Mouse (Mus musculus) forebrain, embryonic 15.5 days (tissue): Measurements from ENCODE around the gene Nrk. TPM values are rescaled to one million over a fixed set of nuclear protein-coding genes. Genes with fewer than 3 reads are reported as not detected.

ENCODE experiments used
- ATAC-seq: fragments of 200-750 bp; cut with Nextera tagmentation; replicated peaks from 2 replicates; pipeline ENCODE4 v1.8.0; 2017; ENCODE audit warnings: mild to moderate bottlenecking, moderate TSS enrichment, moderate library complexity
- H3K27ac ChIP-seq: fragments of 300-500 bp; sonication (generic); replicated peaks from 2 replicates; pipeline ENCODE4 v1.5.1; 2015; ENCODE audit warnings: mild to moderate bottlenecking, inconsistent platforms
- H3K27me3 ChIP-seq: fragments of 300-500 bp; sonication (generic); 2 replicates; pipeline ENCODE4 v1.6.1; 2015; ENCODE audit warnings: inconsistent platforms
- H3K36me3 ChIP-seq: fragments of 300-500 bp; sonication (generic); 2 replicates; pipeline ENCODE4 v1.6.1; 2015; ENCODE audit warnings: mild to moderate bottlenecking, inconsistent platforms
- H3K4me1 ChIP-seq: fragments of 300-500 bp; sonication (generic); 2 replicates; pipeline ENCODE4 v1.6.1; 2015; ENCODE audit warnings: inconsistent platforms
- H3K4me2 ChIP-seq: fragments of 300-500 bp; sonication (generic); replicated peaks from 2 replicates; pipeline ENCODE4 v1.6.1; 2015; ENCODE audit warnings: mild to moderate bottlenecking, inconsistent platforms
- H3K4me3 ChIP-seq: fragments of 300-500 bp; sonication (generic); 2 replicates; pipeline ENCODE4 v1.5.1; 2015; ENCODE audit warnings: mild to moderate bottlenecking, inconsistent platforms
- H3K9ac ChIP-seq: fragments of 300-500 bp; sonication (generic); replicated peaks from 2 replicates; pipeline ENCODE4 v1.6.1; 2015; ENCODE audit warnings: mild to moderate bottlenecking, inconsistent platforms
- H3K9me3 ChIP-seq: fragments of 300-500 bp; sonication (generic); 2 replicates; pipeline ENCODE4 v1.6.1; 2016; ENCODE audit warnings: inconsistent platforms
- WGBS: fragments of 180-500 bp; shearing (Covaris S2); methylation state at CpG from one replicate; pipeline ENCODE4 v1.1.7; 2015; ENCODE audit warnings: mixed read lengths; 5-methylcytosine and 5-hydroxymethylcytosine counted together
- polyA plus RNA-seq: library from polyadenylated mRNA; unstranded; fragments of >200 nt; fragmentation: Nextera tagmentation; extraction: Ambion mirVana; gene quantifications from 2 replicates; pipeline ENCODE4 v1.2.1, GENCODE M21; 2015

Gene Nrk
- polyA plus RNA-seq, result 0.78 and 1.3 TPM in 2 replicates

GRCm38 (mm10) chrX:138914041-138914776, at the start of gene Nrk:
Nrk (plus strand) TSS chrX:138914430.
- H3K4me1 ChIP-seq, result peaks cover 5% of the 10 kb centered on the region
- ATAC-seq, result peak; percentile 80
- 31% methylated on average over 53 of the region's 55 CpGs for WGBS
- H3K9me3 ChIP-seq, result no peaks in the 10 kb centered on the region
- peak within 1 kb of the TSS; percentile 45 for H3K4me3 ChIP-seq
- peaks cover 19% of the 10 kb centered on the region for H3K27me3 ChIP-seq
- H3K27ac ChIP-seq, result no peak within 1 kb of the TSS
- no peaks in the 10 kb centered on the region for H3K36me3 ChIP-seq
- H3K4me2 ChIP-seq, result peak within 1 kb of the TSS; percentile 76
- H3K9ac ChIP-seq, result no peak within 1 kb of the TSS

- Histone ChIP-seq H3K9ac (no peak overlapping the region), H3K27me3 (peaks cover 19% of the 10 kb centered on the region), H3K4me2 (peak overlapping the region; percentile 76), H3K27ac (no peak overlapping the region), H3K4me1 (peaks cover 5% of the 10 kb centered on the region), H3K4me3 (peak overlapping the region; percentile 45), H3K9me3 (no peaks in the 10 kb centered on the region), H3K36me3 (no peaks in the 10 kb centered on the region)
- ATAC-seq, result no peak
- WGBS, result 21% methylated on average over 8 of the region's 8 CpGs
These were observed 864 bp upstream of the Nrk start for GRCm38 (mm10) chrX:138913366-138913765.

GRCm38 (mm10) chrX:138914777-138915114, 516 bp downstream of the Nrk start:
- WGBS, result 45% methylated on average over 12 of the region's 12 CpGs
- ATAC-seq, result peak; percentile 43; the same call in 1 of the 2 replicates

DNA sequence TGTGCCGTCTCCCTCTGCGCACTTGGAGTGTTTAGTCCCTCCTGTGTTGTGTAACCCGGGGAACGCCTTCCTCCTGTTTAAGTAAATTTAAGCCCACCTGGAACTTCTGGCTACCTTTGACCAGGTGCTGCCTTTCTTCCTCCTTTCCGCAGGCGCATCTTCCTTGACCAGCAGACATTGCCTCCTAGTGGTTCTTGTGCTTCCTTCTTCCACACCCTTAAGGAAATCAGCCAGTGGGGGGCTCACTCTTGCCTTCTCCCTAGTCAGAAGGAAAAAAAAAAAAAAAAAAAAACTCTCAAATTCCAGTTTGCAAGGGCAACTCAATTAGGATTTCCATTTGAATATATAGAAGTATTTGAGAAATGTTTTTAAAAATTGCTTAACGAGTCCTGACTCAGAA, 4.8 kb downstream of the Nrk start:
- Histone ChIP-seq H3K9me3 (no peaks in the 10 kb centered on the region), H3K9ac (no peak overlapping the region), H3K4me2 (no peak overlapping the region), H3K27ac (no peak overlapping the region), H3K4me3 (no peak overlapping the region), H3K4me1 (no peaks in the 10 kb centered on the region), H3K36me3 (no peaks in the 10 kb centered on the region), H3K27me3 (no peaks in the 10 kb centered on the region)
- WGBS, result 54% methylated on average over 7 of the region's 7 CpGs
- no peak for ATAC-seq

More at GRCm38 (mm10) chrX:138914777-138915114, 516 bp downstream of the Nrk start:
- Histone ChIP-seq H3K4me2 (peak overlapping the region; percentile 76), H3K4me3 (peak overlapping the region; percentile 45), H3K9ac (no peak overlapping the region), H3K4me1 (peaks cover 5% of the 10 kb centered on the region), H3K36me3 (no peaks in the 10 kb centered on the region), H3K27ac (no peak overlapping the region), H3K9me3 (no peaks in the 10 kb centered on the region), H3K27me3 (peaks cover 19% of the 10 kb centered on the region)

DNA sequence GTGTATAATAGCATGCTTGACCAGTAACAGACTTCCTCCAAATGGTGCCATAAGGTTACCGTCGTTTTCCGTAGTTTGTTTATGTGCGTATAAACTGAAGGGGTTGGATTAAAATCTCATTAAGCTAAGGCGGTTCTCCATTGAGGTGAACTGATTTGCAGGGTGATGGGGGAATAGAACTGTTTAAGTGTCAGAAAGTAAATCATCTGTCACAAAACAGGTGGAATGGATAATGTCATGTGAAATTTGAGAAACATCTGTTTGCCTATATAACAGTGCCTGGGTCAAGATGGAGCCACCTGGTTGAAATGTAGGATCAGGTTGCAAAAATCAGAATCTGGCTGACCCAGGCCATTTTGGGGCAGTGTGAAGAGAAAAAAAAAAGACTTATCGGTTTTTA, 29.7 kb downstream of the Nrk start:
- Histone ChIP-seq H3K9me3 (no peaks in the 10 kb centered on the region), H3K4me3 (no peak overlapping the region)

DNA sequence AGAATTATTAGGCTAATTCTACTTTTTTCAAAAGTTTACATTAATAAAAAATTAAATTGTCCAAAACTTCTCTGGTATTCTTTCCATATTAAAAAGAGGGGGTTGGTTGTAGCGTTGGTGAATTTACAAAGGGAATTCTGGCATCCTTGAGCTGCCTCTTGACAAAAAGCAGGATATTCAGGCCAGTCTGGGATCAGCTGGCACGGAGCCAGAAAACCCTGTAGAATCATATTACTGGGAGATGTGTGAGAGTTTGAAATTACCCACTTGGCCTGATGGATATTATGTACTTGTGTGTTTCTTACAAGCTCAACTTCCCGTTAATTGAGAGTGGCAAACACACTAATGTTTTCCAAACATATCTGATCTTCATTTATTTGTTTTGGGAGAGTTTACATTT, 46.5 kb downstream of the Nrk start:
- H3K27ac ChIP-seq, result no peak overlapping the region
- WGBS, result 49% methylated on average over 3 of the region's 3 CpGs

More for the DNA sequence above, 29.7 kb downstream of the Nrk start:
- H3K4me1 ChIP-seq, result no peaks in the 10 kb centered on the region
- no peak overlapping the region for H3K27ac ChIP-seq
- H3K36me3 ChIP-seq, result no peaks in the 10 kb centered on the region
- H3K4me2 ChIP-seq, result no peak overlapping the region
- 92% methylated on average over 6 of the region's 6 CpGs for WGBS
- no peaks in the 10 kb centered on the region for H3K27me3 ChIP-seq
- ATAC-seq, result no peak
- H3K9ac ChIP-seq, result no peak overlapping the region

DNA sequence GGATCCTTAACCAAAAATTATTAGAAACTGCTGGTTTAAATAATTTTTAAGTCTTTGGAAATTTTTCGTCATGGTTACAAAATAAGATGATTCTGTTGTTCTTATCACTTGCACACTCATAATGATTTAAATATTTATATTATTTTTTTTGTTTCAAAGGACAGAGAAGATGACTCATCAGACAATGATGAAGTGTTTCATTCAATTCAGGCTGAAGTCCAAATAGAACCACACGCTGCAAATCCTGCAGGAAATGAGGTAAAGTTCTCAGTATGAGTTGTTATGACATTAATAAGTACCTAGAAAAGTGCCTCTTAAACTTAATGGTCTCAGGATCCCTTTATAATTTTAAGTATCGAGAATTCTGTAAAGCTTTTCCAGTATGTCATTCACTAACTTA, 64.3 kb downstream of the Nrk start:
- 74% methylated on average over 3 of the region's 3 CpGs for WGBS
- Histone ChIP-seq H3K4me2 (no peak overlapping the region), H3K36me3 (no peaks in the 10 kb centered on the region), H3K27ac (no peak overlapping the region), H3K4me1 (no peaks in the 10 kb centered on the region), H3K9me3 (no peaks in the 10 kb centered on the region), H3K4me3 (no peak overlapping the region), H3K27me3 (no peaks in the 10 kb centered on the region), H3K9ac (no peak overlapping the region)
- ATAC-seq, result no peak

More for the DNA sequence above, 46.5 kb downstream of the Nrk start:
- H3K27me3 ChIP-seq, result no peaks in the 10 kb centered on the region
- no peak overlapping the region for H3K9ac ChIP-seq
- H3K36me3 ChIP-seq, result no peaks in the 10 kb centered on the region
- H3K4me2 ChIP-seq, result no peak overlapping the region
- H3K4me3 ChIP-seq, result no peak overlapping the region
- no peak for ATAC-seq
- no peaks in the 10 kb centered on the region for H3K9me3 ChIP-seq
- no peaks in the 10 kb centered on the region for H3K4me1 ChIP-seq

DNA sequence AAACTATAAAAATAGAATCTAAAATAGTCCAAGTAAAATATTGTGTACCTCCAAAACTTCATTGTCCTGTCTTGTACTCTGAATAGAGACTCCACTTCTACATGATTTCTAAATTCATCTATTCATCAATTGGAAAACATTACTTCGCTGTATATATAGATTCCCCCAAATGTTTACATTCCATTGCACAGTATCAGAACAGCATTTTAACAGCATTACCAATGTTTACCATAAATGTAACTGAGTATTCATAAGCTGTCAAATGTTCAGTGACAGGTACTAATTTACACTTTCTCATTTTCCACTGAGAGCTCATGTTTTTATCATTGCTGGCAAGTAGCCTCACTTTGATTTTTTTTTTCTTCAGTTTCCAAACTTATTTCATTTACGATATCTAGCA, 65.0 kb downstream of the Nrk start:
- Histone ChIP-seq H3K27ac (no peak overlapping the region), H3K9ac (no peak overlapping the region), H3K27me3 (no peaks in the 10 kb centered on the region), H3K4me1 (no peaks in the 10 kb centered on the region), H3K36me3 (no peaks in the 10 kb centered on the region), H3K4me3 (no peak overlapping the region), H3K4me2 (no peak overlapping the region), H3K9me3 (no peaks in the 10 kb centered on the region)
- WGBS, result 75% methylated on average over 2 of the region's 2 CpGs
- ATAC-seq, result no peak

DNA sequence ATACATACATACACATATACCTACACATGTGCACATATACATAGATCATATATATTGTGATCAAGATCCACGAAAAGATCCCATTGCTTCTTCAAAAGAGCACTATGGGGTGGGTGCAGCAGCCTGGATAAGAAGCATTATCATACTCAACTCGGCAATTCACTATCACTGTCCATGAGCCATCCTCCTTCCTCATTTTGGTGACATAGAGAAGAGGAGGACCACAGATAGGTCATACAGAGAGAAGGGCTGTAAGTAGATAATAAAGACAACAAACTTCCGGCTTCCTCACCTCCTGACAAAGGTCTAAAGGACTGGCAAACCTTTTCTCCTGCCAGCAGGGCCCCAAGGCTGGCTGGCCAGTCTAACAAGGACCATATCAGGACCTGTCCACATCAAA, 100.3 kb downstream of the Nrk start:
- Histone ChIP-seq H3K9ac (no peak overlapping the region), H3K4me1 (no peaks in the 10 kb centered on the region), H3K9me3 (no peaks in the 10 kb centered on the region), H3K4me3 (no peak overlapping the region), H3K27ac (no peak overlapping the region), H3K27me3 (no peaks in the 10 kb centered on the region), H3K4me2 (no peak overlapping the region), H3K36me3 (no peaks in the 10 kb centered on the region)
- 67% methylated on average over 3 of the region's 3 CpGs for WGBS
- no peak for ATAC-seq

DNA sequence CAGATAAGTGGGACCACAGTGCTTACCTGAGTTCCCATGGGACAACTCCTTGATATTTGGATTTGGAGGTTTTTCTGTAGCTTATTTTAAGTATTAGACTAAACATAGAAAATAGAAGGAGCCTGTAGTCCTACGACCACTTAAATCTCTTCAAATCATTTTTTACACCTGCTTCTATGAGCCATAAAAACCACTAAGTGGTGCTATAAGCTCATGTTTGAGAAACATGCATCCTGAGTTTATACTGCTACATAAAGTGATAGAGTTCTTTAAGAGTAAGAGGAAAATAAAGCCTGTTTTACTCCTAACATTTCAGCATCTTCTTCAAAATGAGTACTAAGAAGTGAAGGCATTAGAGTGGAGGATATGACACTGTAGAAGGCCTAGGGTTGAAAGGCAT, 102.3 kb downstream of the Nrk start:
- no peak for ATAC-seq
- Histone ChIP-seq H3K4me3 (no peak overlapping the region), H3K36me3 (no peaks in the 10 kb centered on the region), H3K9me3 (no peaks in the 10 kb centered on the region), H3K4me1 (no peaks in the 10 kb centered on the region), H3K9ac (no peak overlapping the region), H3K4me2 (no peak overlapping the region), H3K27me3 (no peaks in the 10 kb centered on the region), H3K27ac (no peak overlapping the region)
- 65% methylated on average over 1 of the region's 1 CpGs for WGBS

DNA sequence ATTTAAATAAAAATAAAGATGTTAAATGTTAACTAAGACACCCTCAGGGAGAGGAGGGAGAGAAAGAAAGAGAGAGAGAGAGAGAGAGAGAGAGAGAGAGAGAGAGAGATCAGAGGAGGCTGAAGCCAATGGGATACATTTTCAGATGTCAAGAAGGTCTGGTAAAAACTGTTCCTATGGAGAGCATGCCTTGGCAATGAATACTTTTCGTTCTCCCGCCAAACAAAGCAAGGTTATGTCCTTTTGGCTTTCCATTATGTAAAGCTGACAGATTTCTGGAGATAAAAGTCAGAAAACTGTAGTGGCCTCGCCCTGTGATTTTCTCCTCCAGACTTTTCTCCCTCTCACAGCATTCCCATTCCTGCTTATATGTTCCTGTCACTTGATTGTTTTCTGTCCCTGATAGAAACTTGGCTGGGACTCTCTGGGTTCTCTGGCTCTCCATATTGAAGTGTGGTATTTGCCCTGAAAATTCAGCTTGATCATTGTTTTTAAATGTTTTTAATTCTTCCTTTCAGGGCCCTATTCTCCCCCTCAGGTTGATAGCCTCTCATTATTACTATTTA, 112.4 kb downstream of the Nrk start:
- no peaks in the 10 kb centered on the region for H3K36me3 ChIP-seq
- no peaks in the 10 kb centered on the region for H3K27me3 ChIP-seq
- no peak overlapping the region for H3K4me3 ChIP-seq
- no peak overlapping the region for H3K4me2 ChIP-seq
- no peak overlapping the region for H3K27ac ChIP-seq
- H3K4me1 ChIP-seq, result no peaks in the 10 kb centered on the region
- no peak for ATAC-seq
- no peak overlapping the region for H3K9ac ChIP-seq
- H3K9me3 ChIP-seq, result no peaks in the 10 kb centered on the region
- WGBS, result 59% methylated on average over 3 of the region's 3 CpGs

GRCm38 (mm10) chrX:139027296-139027695, 113.1 kb downstream of the Nrk start:
- Histone ChIP-seq H3K27me3 (no peaks in the 10 kb centered on the region), H3K9ac (no peak overlapping the region), H3K27ac (no peak overlapping the region), H3K36me3 (no peaks in the 10 kb centered on the region), H3K9me3 (no peaks in the 10 kb centered on the region), H3K4me2 (no peak overlapping the region), H3K4me1 (no peaks in the 10 kb centered on the region), H3K4me3 (no peak overlapping the region)
- 71% methylated on average over 5 of the region's 5 CpGs for WGBS
- ATAC-seq, result no peak

GRCm38 (mm10) chrX:139027909-139028308, 113.7 kb downstream of the Nrk start:
- ATAC-seq, result no peak
- Histone ChIP-seq H3K36me3 (no peaks in the 10 kb centered on the region), H3K9ac (no peak overlapping the region), H3K27ac (no peak overlapping the region), H3K4me1 (no peaks in the 10 kb centered on the region), H3K4me3 (no peak overlapping the region), H3K9me3 (no peaks in the 10 kb centered on the region), H3K27me3 (no peaks in the 10 kb centered on the region), H3K4me2 (no peak overlapping the region)
- WGBS, result 74% methylated on average over 6 of the region's 6 CpGs
